Mouse (Mus musculus) ES-E14 (cell line): ENCODE measurements around the gene Nyap1. TPM values are rescaled to one million over a fixed set of nuclear protein-coding genes. Genes with fewer than 3 reads are reported as not detected.

Source experiments
- DNase-seq: peaks from one replicate; pipeline ENCODE4 v3.0.0-alpha.2; 2013; ENCODE audit warnings: low read depth, low spot score
- H3K27ac ChIP-seq: 2 replicates; pipeline ENCODE4 v1.5.1; 2012; ENCODE audit warnings: low read depth, mild to moderate bottlenecking, low read length, moderate library complexity, mixed read lengths; ENCODE audit not compliant: poor library complexity, insufficient read depth, severe bottlenecking
- H3K36me3 ChIP-seq: 2 replicates; pipeline ENCODE4 v1.6.1; 2012; ENCODE audit warnings: mild to moderate bottlenecking, low read length, moderate library complexity, mixed read lengths; ENCODE audit not compliant: control insufficient read depth, poor library complexity, insufficient read depth, severe bottlenecking
- H3K4me1 ChIP-seq, 2 experiments: fragments of 150-350 bp in 1 of 2; sonication (generic) in 1 of 2; 2 replicates each; pipeline ENCODE4 v1.6.1; 2012; ENCODE audit warnings: low read length in 2 of 2, mild to moderate bottlenecking in 1 of 2, mixed read lengths in 1 of 2; ENCODE audit not compliant: control insufficient read depth in 2 of 2, insufficient read depth in 2 of 2, poor library complexity in 1 of 2
- H3K4me3 ChIP-seq, 2 experiments: fragments of 150-350 bp in 1 of 2; sonication (generic) in 1 of 2; 2 replicates each; pipeline ENCODE4 v1.5.1; 2012; ENCODE audit warnings: low read length in 2 of 2, low read depth in 1 of 2, mild to moderate bottlenecking in 1 of 2, mixed read lengths in 1 of 2; ENCODE audit not compliant: insufficient read depth in 1 of 2, poor library complexity in 1 of 2, severe bottlenecking in 1 of 2
- H3K9ac ChIP-seq: 2 replicates; pipeline ENCODE4 v1.6.1; 2012; ENCODE audit warnings: low read depth, mild to moderate bottlenecking, low read length, mixed read lengths; ENCODE audit not compliant: poor library complexity, insufficient read depth, severe bottlenecking
- H3K9me3 ChIP-seq: fragments of 150-350 bp; sonication (generic); 2 replicates; pipeline ENCODE4 v1.6.1; 2012; ENCODE audit warnings: low read depth, mild to moderate bottlenecking, low read length; ENCODE audit not compliant: control insufficient read depth, insufficient read depth
- CHD2 ChIP-seq: IDR thresholded peaks from 2 replicates; pipeline ENCODE4 v1.6.1; 2014; ENCODE audit warnings: mild to moderate bottlenecking, low read depth, low read length, inconsistent platforms
- HCFC1 ChIP-seq: IDR thresholded peaks from 2 replicates; pipeline ENCODE4 v1.6.1; 2012; ENCODE audit warnings: low read length, inconsistent platforms, borderline replicate concordance; ENCODE audit not compliant: insufficient read depth
- MAFK ChIP-seq: IDR thresholded peaks from 2 replicates; pipeline ENCODE4 v1.6.1; 2014; ENCODE audit warnings: mild to moderate bottlenecking, low read depth, low read length, inconsistent platforms; ENCODE audit not compliant: insufficient read depth
- ZC3H11A ChIP-seq: IDR thresholded peaks from 2 replicates; pipeline ENCODE4 v1.6.1; 2012; ENCODE audit warnings: low read depth, mild to moderate bottlenecking, inconsistent platforms, low read length, borderline replicate concordance
- ZNF384 ChIP-seq: IDR thresholded peaks from 2 replicates; pipeline ENCODE4 v1.6.1; 2012; ENCODE audit warnings: low read depth, low read length, inconsistent platforms
- in situ Hi-C, 2 experiments: fragments of 600-800 bp; cut with MboI; formaldehyde crosslinking; loops; one replicate each; pipeline ENCODE4 v1.15.1; 2025; ENCODE audit warnings: low sequenced_read_pairs in 2 of 2, inconsistent platforms in 1 of 2; ENCODE audit not compliant: unreplicated experiment in 2 of 2
- total RNA-seq: library from RNA; depleted of rRNA; stranded (reverse); fragments of 300-350 nt; gene quantifications from 2 replicates; pipeline ENCODE4 v1.2.3, GENCODE M21; 2012; rRNA removed

Nyap1 gene
- 5.9 and 7.4 TPM in 2 replicates for total RNA-seq

DNA sequence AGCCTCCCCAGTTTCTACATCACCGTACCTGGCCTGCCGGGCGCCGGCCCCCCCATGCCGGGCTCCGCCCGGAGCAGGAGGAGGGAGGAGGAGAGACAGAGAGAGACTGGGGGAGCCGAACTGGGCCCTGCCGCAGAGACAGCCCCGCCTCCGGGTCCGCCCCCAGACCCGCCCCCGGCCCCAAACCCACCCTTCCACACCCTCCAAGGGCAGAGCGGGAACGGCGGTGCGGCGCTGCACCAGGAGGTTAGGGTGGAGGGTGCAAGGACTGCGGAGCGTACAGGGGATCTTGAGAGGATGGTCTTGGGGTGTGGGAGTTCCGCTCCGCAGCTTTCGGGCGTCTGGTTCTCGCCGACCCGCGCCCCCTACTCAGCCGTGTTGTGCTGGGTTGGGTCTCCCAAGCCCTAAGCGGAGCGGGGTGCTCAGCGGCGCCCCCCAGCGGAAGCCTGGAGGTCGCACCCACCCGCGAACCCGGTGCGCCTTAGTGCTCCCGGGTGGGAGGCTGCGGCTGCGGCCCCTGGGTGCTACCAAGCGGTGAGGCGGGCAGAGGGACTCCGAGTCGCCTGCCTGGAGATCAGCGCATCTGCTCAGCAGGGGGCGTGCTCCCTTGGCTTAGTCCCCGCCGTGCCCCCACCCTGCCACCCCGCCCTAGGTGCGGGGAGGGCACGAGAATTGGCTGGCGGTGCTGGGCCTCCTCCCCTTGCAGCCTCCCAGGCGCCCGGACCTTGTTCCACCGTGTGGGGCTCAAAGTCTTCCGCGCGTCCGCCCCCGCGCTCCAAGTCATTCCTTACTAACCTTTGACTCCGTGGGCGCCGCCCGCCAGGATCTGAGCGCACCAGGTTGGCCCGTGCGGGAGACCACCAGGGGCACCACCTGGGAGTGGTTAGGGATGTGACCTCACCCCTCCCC is at the start of gene Nyap1:
Nyap1 (minus strand) TSS at position 585 of the 909 bp plus-strand sequence.
- peak; percentile 63 for DNase-seq
- Histone ChIP-seq H3K9ac (peak within 1 kb of the TSS; percentile 87), H3K27ac (peak within 1 kb of the TSS; percentile 37; the same call in 1 of the 2 replicates), H3K4me3 (peak within 1 kb of the TSS; percentile 90 to 98), H3K9me3 (no peaks in the 10 kb centered on the region), H3K36me3 (peaks cover 3% of the 10 kb centered on the region; the same call in 1 of the 2 replicates), H3K4me1 (peaks cover 2 to 21% of the 10 kb centered on the region in 2 experiments; a peak in 3 of 4 replicates)
- in situ Hi-C loops = no loop called here
- TF ChIP-seq ZNF384 (no peak), MAFK (no peak), ZC3H11A (no peak), HCFC1 (no peak), CHD2 (no peak)

DNA sequence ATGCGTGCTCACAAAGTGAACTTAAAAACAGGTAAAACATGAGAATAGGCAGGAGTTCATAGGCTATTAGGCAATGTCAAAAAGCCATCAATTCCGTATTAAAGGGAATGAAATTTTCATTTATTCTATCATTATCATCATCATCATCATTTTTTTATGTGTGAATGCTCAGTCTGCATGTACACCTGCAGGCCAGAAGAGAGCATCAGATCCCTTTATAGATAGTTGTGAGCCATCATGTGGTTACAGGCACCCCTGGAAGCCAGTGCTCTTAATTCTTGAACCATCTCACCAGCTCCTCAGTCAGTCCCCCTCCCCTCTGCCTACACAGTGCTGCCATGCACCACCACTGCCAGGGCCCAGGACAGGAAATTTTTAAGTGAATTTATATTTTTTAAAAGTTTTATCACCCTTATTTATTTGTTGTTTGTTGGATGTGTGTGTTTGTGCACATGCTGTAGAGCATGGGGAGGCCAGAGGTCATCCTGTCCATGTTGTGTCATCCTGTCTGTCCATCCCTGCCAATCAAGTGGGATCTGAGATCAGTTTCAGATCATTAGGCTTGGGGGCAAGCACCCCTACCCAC is 47.6 kb upstream of the Nyap1 start:
- Histone ChIP-seq H3K9ac (no peak overlapping the region), H3K27ac (no peak overlapping the region), H3K4me1 (peaks cover 0 to 11% of the 10 kb centered on the region in 2 experiments; a peak in 1 of 4 replicates), H3K4me3 (no peak overlapping the region), H3K9me3 (no peaks in the 10 kb centered on the region), H3K36me3 (peaks cover 13% of the 10 kb centered on the region)
- in situ Hi-C loops = loop anchor here in 1 of 2 experiments (10.0 kb wide), 1 partner anchor 376 kb away; the partner anchor contains the start of gene Cops6
- no peak for TF ChIP-seq ZNF384
- TF ChIP-seq CHD2 = no peak
- TF ChIP-seq ZC3H11A = no peak
- no peak for TF ChIP-seq MAFK
- no peak for TF ChIP-seq HCFC1
- DNase-seq = no peak

DNA sequence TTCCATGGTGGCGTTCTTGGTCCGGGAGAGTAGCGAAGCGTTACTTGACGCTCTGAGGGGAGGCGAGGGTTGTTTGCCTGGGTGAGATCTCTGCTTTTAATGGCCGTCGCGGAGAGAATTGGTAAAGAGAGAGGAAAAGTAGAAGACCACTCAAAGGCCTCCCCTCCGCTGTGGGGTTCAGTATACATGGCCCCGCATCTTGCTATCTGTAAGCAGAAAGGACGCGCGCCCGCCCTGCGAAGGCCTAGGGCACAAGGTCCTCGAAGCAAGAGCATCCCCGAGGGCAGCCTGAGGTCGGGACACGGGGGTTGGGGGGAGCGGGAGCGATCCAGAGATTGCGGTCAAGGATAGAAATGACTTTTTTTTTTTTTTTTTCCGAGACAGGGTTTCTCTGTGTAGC is 46.8 kb upstream of the Nyap1 start:
- peaks cover 0 to 16% of the 10 kb centered on the region in 2 experiments; a peak in 2 of 4 replicates for H3K4me1 ChIP-seq
- DNase-seq = no peak
- H3K9me3 ChIP-seq = no peaks in the 10 kb centered on the region
- H3K27ac ChIP-seq = no peak overlapping the region
- in situ Hi-C loops = loop anchor here in 1 of 2 experiments (10.0 kb wide), 1 partner anchor 377 kb away; the partner anchor contains the start of gene Cops6
- TF ChIP-seq ZNF384 (no peak), ZC3H11A (no peak), HCFC1 (no peak), CHD2 (no peak), MAFK (no peak)
- peak overlapping the region in 1 of 2 experiments; percentile 40; a peak in 2 of 4 replicates for H3K4me3 ChIP-seq
- peak overlapping the region; percentile 39; the same call in 1 of the 2 replicates for H3K9ac ChIP-seq
- H3K36me3 ChIP-seq = peaks cover 21% of the 10 kb centered on the region

DNA sequence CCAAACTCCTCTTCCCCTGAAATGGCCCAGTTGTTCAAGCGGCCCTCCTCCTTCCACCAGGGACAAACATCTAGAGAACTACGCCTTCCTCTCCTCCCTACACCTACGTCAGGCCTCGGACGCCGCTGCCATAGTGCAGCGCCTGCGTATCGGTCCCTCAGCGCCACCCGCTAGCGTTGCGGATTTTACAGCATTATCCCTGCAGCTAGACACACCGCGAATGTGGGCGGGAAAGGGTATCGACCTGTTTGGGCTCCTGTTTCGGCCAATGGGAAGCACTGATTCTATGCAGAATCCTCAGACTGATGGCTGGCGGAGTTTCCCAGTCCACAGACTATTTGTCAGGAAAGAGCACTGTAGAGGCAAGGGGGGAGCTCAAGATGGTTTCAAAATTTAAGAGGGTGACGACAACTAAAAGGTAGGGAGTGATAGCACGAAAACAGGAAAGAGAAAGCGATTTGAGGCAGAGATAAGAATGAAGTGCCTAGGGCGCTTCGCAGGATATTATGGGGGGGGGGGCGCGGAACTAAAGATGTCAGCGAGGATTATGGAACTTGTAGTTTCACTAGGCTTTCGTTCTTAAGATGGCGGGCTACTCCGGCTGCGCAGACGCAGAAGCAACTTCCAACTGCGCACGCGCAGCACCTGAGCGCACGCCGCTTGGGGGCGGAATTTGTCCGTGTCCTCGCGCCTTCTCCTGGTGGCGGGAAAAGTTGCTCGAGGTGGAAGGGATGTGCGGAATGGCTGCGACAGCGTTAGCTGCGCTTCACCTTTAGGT is 45.9 kb upstream of the Nyap1 start, which contains the start of the genes Mepce and Zcwpw1:
Mepce (minus strand) TSS at position 505 of the 778 bp plus-strand sequence.
Zcwpw1 (plus strand) TSS at position 648 of the 778 bp plus-strand sequence.
- in situ Hi-C loops = loop anchor here in 1 of 2 experiments (10.0 kb wide), 1 partner anchor 377 kb away; the partner anchor contains the start of gene Cops6
- peak within 1 kb of the TSS; percentile 99 for H3K27ac ChIP-seq
- TF ChIP-seq HCFC1 (peak; percentile 91), MAFK (no peak)
- DNase-seq = peak; percentile 91
- H3K9me3 ChIP-seq = no peaks in the 10 kb centered on the region
- H3K9ac ChIP-seq = peak within 1 kb of the TSS; percentile 95
- peak within 1 kb of the TSS; percentile 76 to 79 for H3K4me3 ChIP-seq
- H3K4me1 ChIP-seq = peaks cover 0 to 18% of the 10 kb centered on the region in 2 experiments; a peak in 2 of 4 replicates
- H3K36me3 ChIP-seq = peaks cover 29% of the 10 kb centered on the region
